Mouse (Mus musculus) gastrocnemius, adult 18-20 months (tissue): ENCODE results near the gene Nudt9. TPM values are rescaled to one million over a fixed set of nuclear protein-coding genes. Genes with fewer than 3 reads are reported as not detected.

Experiments
- DNase-seq: peaks from one replicate; pipeline ENCODE4 v3.0.0; 2021; ENCODE audit warnings: low spot score
- total RNA-seq, 2 experiments: library from RNA; stranded (reverse); gene quantifications; 2 replicates each; pipeline ENCODE4 v1.2.3; 2021

Nudt9 gene
- total RNA-seq, 2 experiments from 2014 or later, result 66.3 to 68.5 TPM

DNA sequence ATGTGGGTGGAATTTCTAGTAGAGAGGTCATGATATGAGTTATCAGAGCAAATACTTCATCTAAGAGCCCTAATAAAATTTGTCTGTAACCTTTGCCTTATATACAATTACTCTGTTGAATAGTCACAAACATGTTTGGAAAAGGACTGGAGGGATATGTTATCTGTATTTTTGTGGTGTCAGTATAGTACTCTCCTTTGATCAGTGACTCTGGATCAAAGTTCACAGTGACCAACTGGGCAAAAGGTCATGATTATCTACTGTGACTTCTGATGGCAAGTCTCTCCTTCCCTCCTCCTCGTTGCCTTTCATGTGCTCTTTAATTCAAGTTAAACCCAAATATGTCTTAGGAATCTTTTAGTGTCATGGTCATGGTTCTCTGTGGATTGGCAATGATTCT is 10.3 kb upstream of the Nudt9 start:
- DNase-seq, result no peak

DNA sequence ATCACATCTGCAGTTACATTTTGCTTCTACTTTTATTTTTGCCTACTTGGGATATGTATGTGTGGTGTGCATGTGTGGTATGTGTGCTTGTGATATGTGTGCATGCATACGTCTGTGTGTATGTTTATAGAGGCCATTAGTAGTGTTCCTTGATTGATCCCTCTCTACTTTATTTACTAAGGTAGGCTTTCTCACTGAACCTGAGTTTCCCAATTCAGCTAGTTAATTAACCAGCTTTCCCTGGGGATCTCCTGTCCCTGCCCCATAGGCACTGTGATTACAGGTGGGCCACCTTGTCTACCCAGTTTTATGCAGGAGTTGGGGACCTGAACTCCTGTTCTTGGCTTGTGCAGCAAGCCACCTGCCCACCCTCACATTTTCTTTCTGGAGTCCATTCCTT is 9.4 kb upstream of the Nudt9 start:
- DNase-seq, result no peak

DNA sequence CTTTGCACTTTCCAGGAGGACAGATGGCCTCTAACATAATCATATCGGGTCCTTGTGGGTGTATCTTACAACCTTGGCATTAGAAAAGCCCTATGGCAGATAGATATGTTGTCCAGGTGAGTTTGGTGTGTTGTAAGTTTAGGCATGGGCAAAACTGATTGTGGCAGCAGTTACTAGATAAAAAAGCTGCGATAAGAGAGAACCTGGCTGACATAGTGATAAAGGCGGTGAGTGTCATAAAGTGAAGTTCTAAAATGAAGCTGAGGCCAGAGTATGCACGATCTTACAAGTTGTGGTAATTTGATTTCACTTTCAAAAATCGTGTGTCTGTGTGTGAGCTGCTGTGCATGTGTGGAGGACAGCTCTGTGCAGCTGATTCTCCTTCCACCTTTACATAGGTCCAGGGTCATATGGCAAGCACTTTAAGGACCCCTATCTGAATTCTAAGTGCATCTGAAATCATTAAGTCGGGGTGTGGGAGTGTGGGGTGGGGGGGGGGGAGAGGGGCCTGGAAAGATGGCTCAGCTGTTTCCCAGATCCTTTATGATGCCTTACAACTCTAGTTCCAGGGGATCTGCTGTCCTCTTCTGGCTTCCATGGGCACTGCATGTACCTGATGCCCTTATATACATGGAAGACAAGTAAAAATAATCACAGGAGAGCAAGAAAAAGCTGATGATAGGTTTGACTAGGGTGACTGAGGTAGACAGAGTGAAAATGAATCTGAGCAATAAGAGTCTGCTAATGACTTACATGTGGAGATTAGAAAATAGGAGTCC is 6.8 kb upstream of the Nudt9 start:
- DNase-seq, result no peak

DNA sequence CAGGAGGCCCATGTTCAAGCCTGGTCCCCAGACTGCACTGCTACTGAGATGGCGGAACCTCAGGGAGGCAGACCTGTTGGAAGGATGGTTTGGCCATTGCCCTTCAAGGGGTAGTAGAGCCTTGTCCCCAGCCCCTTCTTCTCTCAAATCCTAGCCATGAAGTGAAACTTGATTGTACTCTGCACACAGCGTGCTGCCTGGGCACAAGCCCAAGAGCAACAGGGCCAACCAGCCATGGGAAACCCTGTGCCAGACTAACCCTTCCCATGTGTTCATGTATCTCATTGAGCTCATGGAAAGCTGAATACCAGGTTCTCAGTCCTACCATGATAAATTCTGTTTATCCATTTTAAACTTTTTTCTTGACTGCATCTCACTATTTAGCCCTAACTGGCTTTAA is 3.2 kb upstream of the Nudt9 start:
- no peak for DNase-seq

DNA sequence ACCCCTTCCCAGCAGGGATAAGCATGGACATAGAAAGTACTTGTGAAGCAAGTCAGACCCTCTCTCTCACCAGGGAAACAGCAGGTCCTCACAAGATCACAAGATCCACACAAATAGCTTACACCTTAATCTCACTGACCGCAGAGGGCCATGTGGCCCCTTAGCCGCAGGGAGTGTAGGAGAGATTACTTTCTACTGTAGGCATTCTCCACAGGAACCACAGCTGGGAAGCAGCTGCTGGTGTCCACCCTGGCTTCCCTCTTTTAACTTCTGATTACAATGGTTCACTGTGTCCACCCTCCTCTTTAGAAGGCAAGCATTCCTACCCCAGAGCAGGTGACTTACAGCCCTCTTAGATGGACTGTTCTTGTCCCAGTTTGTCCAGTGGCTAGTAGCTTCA is 2.4 kb upstream of the Nudt9 start:
- DNase-seq, result no peak

DNA sequence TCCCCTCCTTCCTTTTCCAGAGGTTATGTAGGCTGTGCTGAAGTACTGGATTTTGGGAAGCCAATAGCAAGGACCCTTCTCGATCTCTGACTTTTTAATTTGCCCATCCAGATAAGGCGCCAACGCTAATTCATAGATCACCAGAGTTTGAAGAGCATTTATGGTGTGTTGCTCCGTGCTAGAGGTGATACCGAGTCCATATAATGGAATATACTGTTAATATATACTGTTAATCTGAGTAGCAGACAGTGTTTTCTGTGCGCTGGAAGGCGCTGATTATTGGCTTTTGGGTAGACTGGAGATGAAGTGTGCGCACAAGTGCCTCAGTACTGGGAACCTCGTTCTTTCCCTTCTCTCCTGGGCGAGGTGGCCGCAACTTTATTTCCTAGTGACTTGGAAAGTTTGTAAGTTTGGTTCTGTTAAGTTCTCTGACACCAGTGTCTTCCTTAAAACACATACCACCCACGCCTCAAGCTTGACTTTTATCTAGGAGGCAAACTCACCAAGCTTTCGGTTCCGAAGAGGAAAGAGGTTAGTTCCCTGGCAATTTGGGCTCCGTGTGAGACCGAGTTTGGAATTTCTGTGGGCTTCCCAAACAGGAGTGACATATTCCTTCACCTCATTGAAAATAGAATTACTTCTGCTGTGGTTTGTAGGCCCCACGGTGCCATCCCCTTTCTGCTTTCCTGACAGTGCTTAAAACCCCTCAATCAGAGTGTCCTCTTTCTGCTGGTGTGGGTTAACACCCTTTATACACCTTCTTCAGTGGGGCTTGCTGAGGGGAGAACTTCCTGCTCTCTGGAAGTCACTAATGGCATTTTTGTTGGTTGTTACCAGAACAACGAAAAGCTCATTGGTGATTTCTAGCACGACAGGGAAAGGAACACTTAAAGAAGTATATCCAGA is 1.3 kb downstream of the Nudt9 start:
- DNase-seq, result no peak

DNA sequence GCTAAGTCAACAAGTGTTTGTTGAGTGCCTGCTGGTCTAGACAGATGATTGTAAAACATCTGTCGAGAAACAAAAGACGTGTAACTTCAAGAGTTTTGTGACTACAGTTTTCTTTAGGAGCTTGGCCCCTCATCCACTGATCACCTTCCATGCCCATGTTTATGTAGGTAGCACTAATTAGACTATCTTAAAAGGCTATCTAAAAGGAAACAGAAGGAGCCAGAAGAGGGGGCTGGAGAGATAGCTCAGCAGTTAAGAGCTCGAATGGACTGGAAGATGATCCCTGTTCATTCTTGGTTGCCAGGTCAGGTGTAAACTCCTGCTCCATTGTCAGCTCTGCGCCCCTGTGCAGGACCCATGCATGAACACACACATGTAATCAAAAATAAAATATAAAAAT is 2.0 kb downstream of the Nudt9 start:
- DNase-seq, result no peak

DNA sequence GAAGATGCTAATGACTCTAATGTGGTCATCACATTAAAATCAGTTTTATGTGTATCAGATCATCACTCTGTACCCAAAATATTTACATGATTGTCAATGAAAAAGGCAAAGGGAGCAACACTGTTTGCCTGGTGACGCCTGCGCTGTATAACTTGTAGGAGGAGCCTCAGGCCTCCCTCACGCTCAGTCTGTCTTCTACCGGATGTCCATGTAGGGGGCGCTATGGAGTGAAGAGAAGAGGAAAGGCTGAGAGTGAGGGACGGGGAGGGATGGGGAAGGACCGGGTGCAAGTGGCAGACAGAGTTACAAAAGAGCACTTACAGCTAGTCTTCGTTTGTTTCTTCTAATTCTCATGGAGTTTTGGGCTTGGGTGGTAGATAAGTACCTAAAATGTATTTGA is 6.8 kb downstream of the Nudt9 start:
- DNase-seq, result no peak

DNA sequence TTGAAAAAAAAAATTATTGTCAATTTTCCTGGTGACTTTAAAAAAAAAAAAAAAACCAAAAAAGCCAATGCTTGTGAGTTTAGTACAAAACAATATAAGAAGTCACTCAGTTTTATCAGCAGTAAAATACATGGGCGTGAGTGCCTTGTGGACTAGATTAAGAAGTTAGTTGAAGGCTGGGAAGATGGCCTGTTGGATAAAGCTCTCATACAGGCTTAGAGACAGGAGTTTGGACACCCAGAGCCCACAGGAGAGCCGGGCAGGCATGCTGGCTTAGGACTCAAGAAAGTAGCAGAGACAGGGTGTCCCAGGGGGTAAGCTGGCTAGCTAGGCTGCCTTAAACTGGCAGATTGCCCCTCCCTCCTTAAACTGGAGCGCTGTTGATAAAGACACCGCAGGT is 8.8 kb downstream of the Nudt9 start:
- no peak for DNase-seq

DNA sequence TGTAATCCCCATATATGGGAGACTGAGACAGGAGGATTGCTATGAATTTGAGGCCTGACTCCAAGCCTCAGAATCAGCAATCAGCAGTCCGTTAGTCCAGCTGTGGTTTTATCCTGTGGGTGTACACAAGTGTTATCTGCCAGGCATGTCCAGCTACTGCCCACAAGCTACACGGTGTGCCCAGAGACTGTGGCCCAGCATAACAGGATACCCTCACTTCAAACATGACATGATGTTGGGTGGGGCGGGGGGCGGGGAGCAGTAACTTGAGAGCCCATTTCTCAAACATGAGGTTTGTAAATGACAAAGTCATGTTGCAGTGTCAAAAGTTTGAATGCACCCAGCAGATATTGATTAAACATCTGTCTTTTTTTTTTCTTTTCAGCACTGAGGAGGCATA is 9.7 kb downstream of the Nudt9 start:
- DNase-seq, result no peak

DNA sequence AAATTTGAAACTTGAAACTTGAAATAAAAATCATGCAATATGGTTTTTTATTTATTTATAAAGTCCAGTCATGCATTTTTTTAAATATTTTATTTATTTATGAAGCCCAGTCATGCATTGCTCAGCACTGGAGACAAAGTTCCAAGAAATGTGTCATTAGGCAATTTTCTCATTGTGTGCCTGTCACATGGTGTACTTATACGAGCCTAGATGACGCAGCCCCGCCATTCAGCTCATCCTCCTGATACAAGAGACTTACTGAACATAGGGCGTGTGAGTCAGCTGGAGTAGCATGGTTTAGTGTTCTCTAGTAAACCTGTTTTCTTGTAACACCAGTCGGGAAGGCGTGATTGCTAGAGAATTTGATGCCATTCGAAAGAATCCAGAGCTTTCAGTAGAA is 10.2 kb downstream of the Nudt9 start:
- DNase-seq, result no peak

DNA sequence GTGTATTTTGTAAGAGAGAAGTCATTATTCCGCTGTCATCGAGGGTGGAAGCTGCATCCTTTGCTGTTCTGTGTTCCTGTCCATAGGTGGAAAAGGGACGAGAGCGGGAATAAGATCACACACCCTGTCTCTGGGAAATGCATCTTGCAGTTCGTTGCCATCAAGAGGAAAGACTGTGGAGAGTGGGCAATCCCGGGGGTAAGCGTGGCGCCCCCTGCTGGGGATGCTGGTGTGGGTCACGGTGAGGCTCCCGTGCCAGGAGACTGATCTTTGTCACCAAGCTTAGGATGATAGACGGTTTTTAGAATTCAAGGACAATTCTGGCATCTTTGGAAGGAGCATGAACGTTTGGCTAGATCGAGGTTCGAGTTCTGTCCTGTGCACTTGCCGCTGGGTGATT is 11.9 kb downstream of the Nudt9 start:
- peak; percentile 51 for DNase-seq

DNA sequence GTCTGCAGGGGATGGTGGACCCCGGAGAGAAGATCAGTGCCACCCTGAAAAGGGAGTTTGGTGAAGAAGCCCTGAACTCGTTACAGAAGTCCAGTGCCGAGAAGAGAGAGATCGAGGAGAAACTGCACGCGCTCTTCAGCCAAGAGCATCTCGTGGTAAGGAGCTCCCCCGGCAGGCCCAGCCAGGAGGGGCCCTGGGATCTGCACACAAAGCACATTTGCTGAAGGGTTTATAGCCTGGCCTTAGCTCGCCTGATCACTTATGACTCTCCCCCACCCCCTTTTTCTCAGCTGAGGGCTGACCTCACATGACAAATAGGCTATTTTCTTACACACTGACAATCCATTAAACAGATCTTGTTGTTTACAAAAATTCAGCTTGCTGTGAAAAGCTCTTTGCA is 13.5 kb downstream of the Nudt9 start:
- DNase-seq, result no peak

DNA sequence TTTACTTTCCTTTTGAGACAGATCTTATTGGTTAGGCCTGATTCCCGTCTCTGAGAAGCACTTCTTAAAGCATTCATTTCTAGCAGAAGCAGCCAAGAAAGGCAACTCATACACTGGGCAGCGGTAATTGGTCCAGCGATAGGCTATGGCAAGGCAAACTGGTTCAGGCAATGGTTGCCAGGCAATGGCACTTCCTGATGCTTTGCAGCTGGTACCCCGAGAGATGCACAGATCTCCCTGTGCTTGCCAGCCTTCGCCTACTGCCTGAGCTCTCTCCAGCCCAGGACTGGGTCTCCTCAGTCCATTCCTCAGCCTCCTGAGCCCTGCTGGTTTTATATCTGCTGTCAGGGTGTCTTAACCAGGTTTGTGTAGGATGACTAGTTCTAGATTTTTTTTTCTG is 14.3 kb downstream of the Nudt9 start:
- DNase-seq, result no peak

DNA sequence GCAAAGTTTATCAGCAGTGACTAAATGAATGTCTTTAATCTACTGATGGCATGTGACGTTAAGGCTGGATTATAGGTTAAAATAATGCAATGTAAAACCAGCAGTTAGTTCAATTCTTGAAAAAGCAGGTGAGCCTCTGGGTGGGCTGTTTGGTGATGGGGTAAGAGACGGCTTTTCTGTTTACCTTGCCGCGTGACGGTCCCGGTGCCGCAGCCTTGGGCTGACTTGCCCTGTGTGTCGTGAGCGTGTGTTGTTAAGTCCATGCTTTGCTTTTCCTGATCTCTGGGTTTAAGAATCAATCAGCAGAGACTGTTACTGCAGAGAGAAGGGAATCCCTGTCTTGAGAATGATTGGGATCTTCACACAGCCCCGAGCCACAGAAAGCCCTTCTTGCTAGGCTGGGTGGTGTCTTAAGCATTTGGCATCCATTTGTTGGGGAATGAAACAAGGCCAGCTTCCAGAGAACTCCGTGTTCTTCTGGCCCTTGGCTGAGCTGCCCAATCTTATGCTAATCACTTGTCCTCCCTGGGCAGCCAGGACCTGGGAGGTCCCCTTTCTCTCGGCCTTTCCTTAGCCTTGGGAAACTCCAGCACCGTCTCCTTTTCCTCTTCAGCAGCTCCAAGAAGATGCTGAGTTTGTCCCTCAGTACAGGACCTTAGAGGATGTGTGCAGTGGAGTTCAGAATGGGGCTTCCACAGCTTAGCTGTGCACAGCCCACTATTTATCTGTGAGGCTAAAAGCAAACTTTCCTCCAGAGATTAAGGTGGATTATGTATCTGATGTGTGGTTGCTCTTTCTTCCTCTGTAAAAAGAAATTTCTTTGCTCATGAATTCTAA is 16.0 kb downstream of the Nudt9 start:
- peak; percentile 66 for DNase-seq

DNA sequence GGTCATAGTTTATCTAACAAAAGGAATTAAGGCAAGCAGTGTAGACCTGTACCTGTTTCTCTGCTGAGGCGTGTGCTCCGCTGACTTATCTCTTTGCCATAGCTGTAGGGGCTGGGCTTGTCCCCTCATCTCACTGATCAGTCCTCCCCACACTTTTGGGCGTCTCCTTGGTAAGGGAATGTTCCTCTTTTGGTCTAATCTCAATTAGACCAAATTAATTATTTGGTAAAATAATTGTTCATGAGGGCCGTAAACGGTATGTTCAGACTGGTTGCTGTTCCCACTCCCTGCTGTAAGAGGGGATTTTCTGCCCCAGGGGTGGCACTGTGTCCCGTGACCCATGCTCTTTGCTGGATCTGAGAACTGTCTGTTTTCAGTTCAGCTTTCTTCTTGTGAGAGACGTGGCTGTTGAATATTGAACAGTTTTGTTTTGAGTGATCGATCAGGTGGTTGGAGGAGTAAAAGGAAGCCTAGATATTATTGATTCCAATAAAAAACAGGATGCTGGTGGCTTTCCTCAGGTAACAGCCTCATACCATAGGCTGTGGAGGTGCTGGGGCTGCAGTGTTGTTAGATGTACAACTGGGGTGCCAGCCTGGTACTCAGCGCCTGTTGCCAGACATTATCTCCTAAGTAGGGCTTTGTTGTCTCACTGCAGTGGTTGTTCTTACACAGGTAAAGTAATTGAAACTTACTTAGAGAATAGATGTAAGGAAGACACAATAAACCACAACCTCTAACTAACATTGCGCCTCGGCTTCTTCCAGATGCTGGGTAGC is 16.9 kb downstream of the Nudt9 start:
- no peak for DNase-seq

DNA sequence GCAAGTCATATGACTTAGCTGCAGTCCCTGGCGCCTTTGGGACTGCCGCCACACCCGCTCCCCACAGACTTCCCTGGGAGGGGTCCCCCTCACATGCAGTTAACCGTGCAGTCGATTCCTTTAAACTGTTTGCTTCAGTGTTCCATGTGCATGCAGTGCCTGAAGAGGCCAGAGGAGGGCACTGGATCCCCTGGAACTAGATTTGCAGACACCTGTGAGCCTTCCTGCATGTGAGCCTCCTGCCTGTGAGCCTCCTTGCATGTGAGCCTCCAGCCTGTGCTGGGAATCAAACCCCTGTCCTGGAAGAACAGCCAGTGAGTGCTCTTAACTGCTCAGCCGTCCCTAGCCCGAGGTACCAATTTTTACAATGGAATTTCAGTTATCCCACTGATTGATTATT is 22.6 kb downstream of the Nudt9 start:
- no peak for DNase-seq

DNA sequence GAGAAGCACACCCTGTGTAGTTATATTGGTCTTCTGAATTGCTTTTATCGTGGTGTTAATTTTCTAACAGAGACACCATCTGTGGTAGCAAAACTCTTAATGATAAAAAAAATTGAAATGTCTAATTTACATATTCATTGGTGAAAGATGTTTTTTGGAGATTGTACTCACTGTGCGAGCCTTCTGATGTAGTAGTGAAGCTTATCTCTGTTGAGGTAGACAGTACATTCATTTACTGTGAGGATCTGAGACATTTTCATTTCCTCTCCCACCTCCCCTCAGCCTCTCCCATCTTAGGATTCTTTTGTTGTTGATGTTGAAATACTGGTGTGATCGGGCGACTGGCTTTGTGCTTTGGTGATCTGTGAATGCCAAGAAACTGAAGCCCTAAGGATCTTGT is 24.9 kb downstream of the Nudt9 start:
- DNase-seq, result no peak

DNA sequence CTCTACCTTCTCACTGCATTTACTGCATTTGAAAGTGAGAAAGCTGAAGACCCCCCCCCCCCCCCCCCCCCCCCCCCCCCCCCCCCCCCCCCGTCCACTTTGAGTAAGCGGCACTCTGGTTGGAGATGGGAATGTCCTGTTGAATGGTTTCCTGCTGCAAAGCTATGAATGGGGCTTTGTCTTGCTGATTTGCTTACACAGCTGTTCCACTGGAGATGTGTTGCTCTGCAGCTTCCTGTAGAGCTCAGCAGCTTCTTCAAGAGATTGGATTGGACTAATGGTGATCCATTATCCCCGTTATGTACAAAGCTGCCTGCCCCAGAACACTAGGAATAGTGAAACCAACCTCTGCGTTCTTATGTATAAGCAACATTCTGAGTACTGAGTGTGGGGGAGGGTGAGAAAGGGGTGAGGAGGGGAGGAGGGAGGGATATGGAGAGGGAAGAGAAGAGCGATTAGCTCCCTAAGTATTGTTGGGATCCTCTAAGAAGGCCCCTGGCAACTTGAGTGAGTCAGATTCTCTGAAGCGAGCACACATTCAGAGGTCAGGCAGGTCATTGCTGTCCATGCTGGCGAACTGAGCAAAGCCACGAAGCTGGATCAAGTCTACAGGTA is 26.3 kb downstream of the Nudt9 start:
- no peak for DNase-seq

DNA sequence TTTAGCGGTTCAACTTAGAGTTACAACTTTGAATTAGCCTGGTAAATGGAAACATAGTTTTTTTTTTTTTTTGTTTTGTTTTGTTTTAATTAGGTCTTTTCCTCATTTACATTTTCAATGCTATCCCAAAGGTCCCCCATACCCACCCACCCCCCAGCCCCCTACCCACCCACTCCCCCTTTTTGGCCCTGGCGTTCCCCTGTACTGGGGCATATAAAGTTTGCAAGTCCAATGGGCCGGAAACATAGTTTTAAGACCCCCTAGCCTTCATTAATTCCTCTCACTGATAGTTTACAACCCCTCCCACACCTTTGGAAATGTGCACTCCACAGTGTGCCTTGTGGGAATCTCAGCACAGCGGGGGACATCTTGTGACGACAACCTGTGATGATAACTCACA is 27.5 kb downstream of the Nudt9 start:
- no peak for DNase-seq

DNA sequence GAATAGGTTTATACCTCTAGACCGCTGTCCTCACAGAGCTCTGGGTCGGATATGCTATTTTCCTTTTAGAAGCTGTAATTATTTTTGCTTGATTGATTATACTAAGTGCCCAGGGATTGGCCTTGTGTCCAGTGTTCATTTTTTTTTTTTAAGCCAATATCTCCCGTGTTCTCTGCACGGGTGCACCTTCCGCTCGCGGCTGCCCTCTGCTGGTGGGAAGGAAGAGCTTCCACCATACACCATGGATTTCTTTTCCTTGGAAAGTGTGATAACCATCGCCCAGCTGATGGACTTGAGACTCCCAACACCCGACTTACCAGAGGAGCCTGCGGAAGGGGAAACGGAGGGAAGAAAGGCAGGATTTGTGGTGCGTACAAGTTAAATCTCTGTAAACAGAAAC is 28.3 kb downstream of the Nudt9 start:
- peak; percentile 59 for DNase-seq
